Mouse (Mus musculus) intestine, embryonic 15.5 days (tissue): ENCODE measurements at regions not wholly inside any gene's neighbourhood (a gene's known extent, or its start where the extent isn't known, plus 50 kb on each side); places are given as distances from the start of the nearest gene placed in this dataset.
A peak's percentile ranks its signal among the peaks of the same experiment; 100 is the strongest.

Experiments used
- ATAC-seq: fragments of 200-750 bp; cut with Nextera tagmentation; 2 replicates; pipeline ENCODE4 v1.8.0; 2017; ENCODE audit warnings: moderate TSS enrichment, moderate library complexity
- H3K27ac ChIP-seq: fragments of 300-500 bp; sonication (generic); 2 replicates; pipeline ENCODE4 v1.5.1; 2015; ENCODE audit warnings: mild to moderate bottlenecking, inconsistent platforms
- H3K27me3 ChIP-seq: fragments of 300-500 bp; sonication (generic); replicated peaks from 2 replicates; pipeline ENCODE4 v1.6.1; 2015; ENCODE audit warnings: inconsistent platforms
- H3K36me3 ChIP-seq: fragments of 300-500 bp; sonication (generic); 2 replicates; pipeline ENCODE4 v1.6.1; 2015; ENCODE audit warnings: inconsistent platforms
- H3K4me1 ChIP-seq: fragments of 300-500 bp; sonication (generic); replicated peaks from 2 replicates; pipeline ENCODE4 v1.6.1; 2015; ENCODE audit warnings: inconsistent platforms
- H3K4me2 ChIP-seq: fragments of 300-500 bp; sonication (generic); replicated peaks from 2 replicates; pipeline ENCODE4 v1.6.1; 2015; ENCODE audit warnings: mild to moderate bottlenecking, inconsistent platforms
- H3K4me3 ChIP-seq: fragments of 300-500 bp; sonication (generic); replicated peaks from 2 replicates; pipeline ENCODE4 v1.5.1; 2015; ENCODE audit warnings: inconsistent platforms
- H3K9ac ChIP-seq: fragments of 300-500 bp; sonication (generic); 2 replicates; pipeline ENCODE4 v1.6.1; 2015; ENCODE audit warnings: inconsistent platforms
- H3K9me3 ChIP-seq: fragments of 300-500 bp; sonication (generic); 2 replicates; pipeline ENCODE4 v1.6.1; 2016; ENCODE audit warnings: inconsistent platforms
- WGBS: fragments of 180-500 bp; shearing (Covaris S2); methylation state at CpG from one replicate; pipeline ENCODE4 v1.1.7; 2015; 5-methylcytosine and 5-hydroxymethylcytosine counted together

GRCm38 (mm10) chr9:35328503-35328902 is 60.8 kb downstream of the Rpusd4 start:
- Histone ChIP-seq H3K27me3 (peaks cover 2% of the 10 kb centered on the region; the same call in 1 of the 2 replicates), H3K27ac (no peak overlapping the region), H3K4me1 (peaks cover 45% of the 10 kb centered on the region), H3K4me2 (no peak overlapping the region), H3K9ac (no peak overlapping the region), H3K36me3 (no peaks in the 10 kb centered on the region), H3K4me3 (no peak overlapping the region), H3K9me3 (no peaks in the 10 kb centered on the region)
- 39% methylated on average over 6 of the region's 6 CpGs for WGBS
- no peak for ATAC-seq

GRCm38 (mm10) chr9:35330386-35330785 is 62.7 kb downstream of the Rpusd4 start:
- Histone ChIP-seq H3K4me3 (no peak overlapping the region), H3K27ac (no peak overlapping the region), H3K9ac (no peak overlapping the region; the same call in 1 of the 2 replicates), H3K36me3 (no peaks in the 10 kb centered on the region), H3K9me3 (no peaks in the 10 kb centered on the region), H3K4me1 (peaks cover 50% of the 10 kb centered on the region), H3K4me2 (no peak overlapping the region), H3K27me3 (peaks cover 2% of the 10 kb centered on the region; the same call in 1 of the 2 replicates)
- no peak for ATAC-seq
- 91% methylated on average over 2 of the region's 2 CpGs for WGBS

- H3K4me1 ChIP-seq, result peaks cover 59% of the 10 kb centered on the region
- H3K36me3 ChIP-seq, result no peaks in the 10 kb centered on the region
- peak overlapping the region; percentile 56 for H3K27ac ChIP-seq
- no peak overlapping the region for H3K4me2 ChIP-seq
- H3K27me3 ChIP-seq, result peaks cover 2% of the 10 kb centered on the region; the same call in 1 of the 2 replicates
- no peak for ATAC-seq
- no peaks in the 10 kb centered on the region for H3K9me3 ChIP-seq
- no peak overlapping the region for H3K9ac ChIP-seq
- 59% methylated on average over 7 of the region's 7 CpGs for WGBS
- no peak overlapping the region for H3K4me3 ChIP-seq
Measured at GRCm38 (mm10) chr9:35331241-35331680, 63.6 kb downstream of the Rpusd4 start.

GRCm38 (mm10) chr9:35332688-35333630 is 65.3 kb downstream of the Rpusd4 start:
- Histone ChIP-seq H3K27me3 (peaks cover 2% of the 10 kb centered on the region; the same call in 1 of the 2 replicates), H3K4me2 (no peak overlapping the region), H3K36me3 (no peaks in the 10 kb centered on the region), H3K9ac (no peak overlapping the region), H3K4me1 (peaks cover 57% of the 10 kb centered on the region), H3K9me3 (no peaks in the 10 kb centered on the region), H3K4me3 (no peak overlapping the region), H3K27ac (peak overlapping the region; percentile 59)
- peak; percentile 86 for ATAC-seq
- 34% methylated on average over 11 of the region's 11 CpGs for WGBS

GRCm38 (mm10) chr9:35333631-35334005 is 66.0 kb downstream of the Rpusd4 start:
- Histone ChIP-seq H3K9ac (no peak overlapping the region), H3K36me3 (no peaks in the 10 kb centered on the region), H3K4me3 (no peak overlapping the region), H3K9me3 (no peaks in the 10 kb centered on the region), H3K27me3 (peaks cover 2% of the 10 kb centered on the region; the same call in 1 of the 2 replicates), H3K4me2 (no peak overlapping the region), H3K27ac (peak overlapping the region; percentile 59), H3K4me1 (peaks cover 57% of the 10 kb centered on the region)
- ATAC-seq, result 0 out of 2 replicates have a peak, but pooled peaks have one; percentile 5
- WGBS, result 43% methylated on average over 8 of the region's 8 CpGs

GRCm38 (mm10) chr9:35334536-35334935 is 66.9 kb downstream of the Rpusd4 start:
- Histone ChIP-seq H3K9ac (no peak overlapping the region), H3K4me1 (peaks cover 59% of the 10 kb centered on the region), H3K36me3 (no peaks in the 10 kb centered on the region), H3K9me3 (no peaks in the 10 kb centered on the region), H3K4me3 (no peak overlapping the region), H3K27ac (peak overlapping the region; percentile 59), H3K27me3 (peaks cover 2% of the 10 kb centered on the region), H3K4me2 (0 out of 2 replicates have a peak overlapping the region, but pooled peaks have one; percentile 4)
- no peak for ATAC-seq
- WGBS, result 34% methylated on average over 5 of the region's 5 CpGs

GRCm38 (mm10) chr9:35335181-35335580 is 67.5 kb downstream of the Rpusd4 start:
- no peak for ATAC-seq
- Histone ChIP-seq H3K27me3 (peaks cover under 1% of the 10 kb centered on the region), H3K9me3 (no peaks in the 10 kb centered on the region), H3K4me3 (no peak overlapping the region), H3K27ac (peak overlapping the region; percentile 59), H3K4me1 (peaks cover 62% of the 10 kb centered on the region), H3K9ac (no peak overlapping the region), H3K36me3 (no peaks in the 10 kb centered on the region), H3K4me2 (no peak overlapping the region)
- 67% methylated on average over 3 of the region's 3 CpGs for WGBS

GRCm38 (mm10) chr9:35335888-35336700 is 68.4 kb downstream of the Rpusd4 start:
- no peak overlapping the region for H3K4me3 ChIP-seq
- no peak overlapping the region for H3K9ac ChIP-seq
- peak overlapping the region; percentile 59 for H3K27ac ChIP-seq
- no peaks in the 10 kb centered on the region for H3K9me3 ChIP-seq
- H3K4me1 ChIP-seq, result peaks cover 63% of the 10 kb centered on the region
- H3K4me2 ChIP-seq, result 0 out of 2 replicates have a peak overlapping the region, but pooled peaks have one; percentile 15
- WGBS, result 53% methylated on average over 15 of the region's 15 CpGs
- ATAC-seq, result peak; percentile 32
- H3K36me3 ChIP-seq, result no peaks in the 10 kb centered on the region
- no peaks in the 10 kb centered on the region; the same call in none of the 2 replicates for H3K27me3 ChIP-seq

- no peak for ATAC-seq
- Histone ChIP-seq H3K36me3 (no peaks in the 10 kb centered on the region), H3K4me3 (no peak overlapping the region), H3K4me1 (peaks cover 63% of the 10 kb centered on the region), H3K9ac (no peak overlapping the region), H3K9me3 (no peaks in the 10 kb centered on the region), H3K27ac (no peak overlapping the region), H3K27me3 (no peaks in the 10 kb centered on the region; the same call in none of the 2 replicates), H3K4me2 (no peak overlapping the region)
- 64% methylated on average over 5 of the region's 5 CpGs for WGBS
Measured at GRCm38 (mm10) chr9:35336701-35337055, 69.0 kb downstream of the Rpusd4 start.

- H3K27ac ChIP-seq, result no peak overlapping the region
- ATAC-seq, result no peak
- H3K36me3 ChIP-seq, result no peaks in the 10 kb centered on the region
- H3K9me3 ChIP-seq, result no peaks in the 10 kb centered on the region
- H3K4me1 ChIP-seq, result peaks cover 65% of the 10 kb centered on the region
- WGBS, result 88% methylated on average over 5 of the region's 5 CpGs
- no peak overlapping the region for H3K4me2 ChIP-seq
- H3K4me3 ChIP-seq, result no peak overlapping the region
- H3K9ac ChIP-seq, result no peak overlapping the region
- H3K27me3 ChIP-seq, result peaks cover 3% of the 10 kb centered on the region; the same call in 1 of the 2 replicates
Measured at GRCm38 (mm10) chr9:35338858-35339257, 71.2 kb downstream of the Rpusd4 start.

GRCm38 (mm10) chr9:35339492-35340262 is 72.0 kb downstream of the Rpusd4 start:
- Histone ChIP-seq H3K4me3 (no peak overlapping the region), H3K9ac (no peak overlapping the region), H3K9me3 (no peaks in the 10 kb centered on the region), H3K27ac (peak overlapping the region; percentile 40; the same call in 1 of the 2 replicates), H3K4me1 (peaks cover 67% of the 10 kb centered on the region), H3K27me3 (peaks cover 3% of the 10 kb centered on the region; the same call in 1 of the 2 replicates), H3K36me3 (no peaks in the 10 kb centered on the region), H3K4me2 (no peak overlapping the region)
- no peak for ATAC-seq
- WGBS, result 71% methylated on average over 10 of the region's 10 CpGs
